Mouse (Mus musculus) embryonic facial prominence, embryonic 11.5 days (tissue): ENCODE data around the gene Zfp740. TPM values are rescaled to one million over a fixed set of nuclear protein-coding genes. Genes with fewer than 3 reads are reported as not detected.

ENCODE experiments used
- ATAC-seq: fragments of 200-750 bp; cut with Nextera tagmentation; replicated peaks from 2 replicates; pipeline ENCODE4 v1.8.0; 2017; ENCODE audit warnings: low read depth; ENCODE audit not compliant: insufficient number of reproducible peaks, low FRiP score, low TSS enrichment
- DNase-seq: peaks from one replicate; pipeline ENCODE4 v3.0.0-alpha.2; 2015; ENCODE audit warnings: low spot score
- H3K27ac ChIP-seq: fragments of 300-500 bp; sonication (generic); replicated peaks from 2 replicates; pipeline ENCODE4 v1.5.1; 2014; ENCODE audit warnings: mild to moderate bottlenecking, low read depth, low read length, control low read depth
- H3K27me3 ChIP-seq: fragments of 300-500 bp; sonication (generic); 2 replicates; pipeline ENCODE4 v1.6.1; 2014; ENCODE audit warnings: mild to moderate bottlenecking, low read length, moderate library complexity, mixed read lengths; ENCODE audit not compliant: control insufficient read depth, insufficient read depth
- H3K36me3 ChIP-seq: fragments of 300-500 bp; sonication (generic); replicated peaks from 2 replicates; pipeline ENCODE4 v1.6.1; 2014; ENCODE audit warnings: low read depth, mild to moderate bottlenecking, low read length, moderate library complexity, mixed read lengths; ENCODE audit not compliant: control insufficient read depth, insufficient read depth
- H3K4me1 ChIP-seq: fragments of 300-500 bp; sonication (generic); 2 replicates; pipeline ENCODE4 v1.6.1; 2014; ENCODE audit warnings: low read length, mixed read lengths; ENCODE audit not compliant: control insufficient read depth, insufficient read depth
- H3K4me2 ChIP-seq: fragments of 300-500 bp; sonication (generic); 2 replicates; pipeline ENCODE4 v1.6.1; 2014; ENCODE audit warnings: low read depth, mild to moderate bottlenecking, control low read depth, low read length, moderate library complexity
- H3K4me3 ChIP-seq: fragments of 300-500 bp; sonication (generic); 2 replicates; pipeline ENCODE4 v1.5.1; 2014; ENCODE audit warnings: low read depth, low read length, control low read depth
- H3K9ac ChIP-seq: fragments of 300-500 bp; sonication (generic); replicated peaks from 2 replicates; pipeline ENCODE4 v1.6.1; 2014; ENCODE audit warnings: mild to moderate bottlenecking, control low read depth, low read length
- H3K9me3 ChIP-seq: fragments of 300-500 bp; sonication (generic); replicated peaks from 2 replicates; pipeline ENCODE4 v1.6.1; 2016; ENCODE audit warnings: mild to moderate bottlenecking, low read length, inconsistent platforms, mixed read lengths; ENCODE audit not compliant: control insufficient read depth
- WGBS: fragments of 180-500 bp; shearing (Covaris S2); extraction: QIAGEN DNeasy Blood & Tissue Kit; methylation state at CpG from one replicate; pipeline ENCODE4 v1.1.7; 2014; 5-methylcytosine and 5-hydroxymethylcytosine counted together
- polyA plus RNA-seq: library from polyadenylated mRNA; unstranded; fragments of >200 nt; fragmentation: Nextera tagmentation; extraction: Ambion mirVana; gene quantifications from 2 replicates; pipeline ENCODE4 v1.2.1, GENCODE M21; 2014

The Zfp740 gene
- polyA plus RNA-seq, 1 experiment from 2014 or later: 68.1 TPM

DNA sequence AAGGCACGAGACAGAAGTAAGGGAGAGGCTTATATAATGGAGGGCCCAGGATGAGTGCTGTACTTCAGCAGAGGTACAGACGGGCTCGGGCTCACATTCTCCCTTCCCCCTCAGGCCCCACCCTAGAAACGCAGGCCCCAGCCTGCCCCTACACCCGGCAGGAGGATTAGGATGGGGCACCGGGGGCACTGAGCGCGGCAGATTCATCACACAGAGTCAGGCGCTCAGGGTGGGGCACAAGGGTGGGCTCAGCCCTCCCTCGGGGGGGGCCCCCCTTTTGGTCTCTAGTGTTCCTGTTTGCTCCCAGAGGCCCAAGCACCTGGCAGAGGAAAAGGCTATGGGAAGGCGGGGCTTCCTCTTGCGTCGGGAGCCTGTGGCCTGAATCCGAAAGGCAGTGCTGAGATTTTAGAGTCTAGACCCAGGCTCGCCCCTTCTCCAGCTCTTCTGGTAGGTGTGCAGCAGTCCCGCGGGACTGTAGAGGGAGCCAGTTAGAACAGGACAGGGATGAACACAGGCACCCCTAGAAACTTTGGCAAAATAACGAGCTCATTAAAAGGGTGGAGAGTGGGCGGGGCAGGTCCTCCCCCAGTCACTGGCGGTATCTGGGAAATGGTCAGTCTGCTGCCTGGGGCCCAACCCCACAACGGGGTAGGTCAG is 32.5 kb downstream of the Zfp740 start:
- H3K27me3 ChIP-seq: no peaks in the 10 kb centered on the region
- no peak overlapping the region; the same call in 1 of the 2 replicates for H3K9ac ChIP-seq
- peak; percentile 25 for ATAC-seq
- 38% methylated on average over 21 of the region's 21 CpGs for WGBS
- H3K36me3 ChIP-seq: peaks cover 3% of the 10 kb centered on the region
- H3K4me2 ChIP-seq: no peak overlapping the region
- no peaks in the 10 kb centered on the region for H3K9me3 ChIP-seq
- H3K4me1 ChIP-seq: no peaks in the 10 kb centered on the region
- peak; percentile 51 for DNase-seq
- H3K4me3 ChIP-seq: no peak overlapping the region
- H3K27ac ChIP-seq: no peak overlapping the region

- no peak for ATAC-seq
- H3K9me3 ChIP-seq: no peaks in the 10 kb centered on the region
- H3K4me1 ChIP-seq: peaks cover 10% of the 10 kb centered on the region
- H3K27me3 ChIP-seq: no peaks in the 10 kb centered on the region
- WGBS: 89% methylated on average over 14 of the region's 14 CpGs
- no peak overlapping the region for H3K27ac ChIP-seq
- no peak overlapping the region for H3K4me2 ChIP-seq
- H3K9ac ChIP-seq: no peak overlapping the region
- peaks cover 3% of the 10 kb centered on the region for H3K36me3 ChIP-seq
- DNase-seq: no peak
- no peak overlapping the region for H3K4me3 ChIP-seq
These were observed 35.7 kb downstream of the Zfp740 start for GRCm38 (mm10) chr15:102238543-102239259.

- ATAC-seq: no peak; the same call in 1 of the 2 replicates
- peak; percentile 82 for DNase-seq
- Histone ChIP-seq H3K4me3 (no peak overlapping the region), H3K4me1 (peaks cover 15% of the 10 kb centered on the region), H3K9ac (no peak overlapping the region), H3K27me3 (no peaks in the 10 kb centered on the region), H3K27ac (no peak overlapping the region), H3K36me3 (peaks cover 3% of the 10 kb centered on the region), H3K9me3 (no peaks in the 10 kb centered on the region), H3K4me2 (no peak overlapping the region)
- WGBS: 11% methylated on average over 9 of the region's 9 CpGs
These were observed 36.2 kb downstream of the Zfp740 start for GRCm38 (mm10) chr15:102239260-102239590.

DNA sequence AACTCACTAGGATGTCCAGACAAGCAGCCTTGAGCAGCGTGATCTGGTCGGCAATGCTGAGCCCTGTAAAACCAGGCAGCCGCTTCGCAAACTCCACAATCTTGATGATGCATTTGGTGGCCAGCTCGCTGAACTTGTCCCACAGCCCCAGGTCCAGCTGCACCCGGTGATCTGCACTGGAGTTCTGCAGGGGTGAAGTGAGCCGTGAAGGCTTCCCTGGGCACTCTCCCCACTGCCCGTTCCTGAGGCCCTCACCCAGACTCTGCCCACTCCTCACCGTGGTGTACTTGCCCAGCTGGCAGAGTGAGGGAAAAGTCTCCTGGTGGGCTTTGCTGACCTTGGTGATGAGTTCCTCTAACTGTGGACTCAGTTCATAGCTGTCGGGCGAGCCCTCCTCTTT is 36.8 kb downstream of the Zfp740 start:
- H3K27me3 ChIP-seq: no peaks in the 10 kb centered on the region
- no peak overlapping the region for H3K4me3 ChIP-seq
- no peak overlapping the region for H3K9ac ChIP-seq
- DNase-seq: no peak
- no peak overlapping the region for H3K27ac ChIP-seq
- no peak overlapping the region for H3K4me2 ChIP-seq
- WGBS: 77% methylated on average over 11 of the region's 11 CpGs
- H3K9me3 ChIP-seq: no peaks in the 10 kb centered on the region
- peaks cover 3% of the 10 kb centered on the region for H3K36me3 ChIP-seq
- H3K4me1 ChIP-seq: peaks cover 17% of the 10 kb centered on the region
- no peak for ATAC-seq

DNA sequence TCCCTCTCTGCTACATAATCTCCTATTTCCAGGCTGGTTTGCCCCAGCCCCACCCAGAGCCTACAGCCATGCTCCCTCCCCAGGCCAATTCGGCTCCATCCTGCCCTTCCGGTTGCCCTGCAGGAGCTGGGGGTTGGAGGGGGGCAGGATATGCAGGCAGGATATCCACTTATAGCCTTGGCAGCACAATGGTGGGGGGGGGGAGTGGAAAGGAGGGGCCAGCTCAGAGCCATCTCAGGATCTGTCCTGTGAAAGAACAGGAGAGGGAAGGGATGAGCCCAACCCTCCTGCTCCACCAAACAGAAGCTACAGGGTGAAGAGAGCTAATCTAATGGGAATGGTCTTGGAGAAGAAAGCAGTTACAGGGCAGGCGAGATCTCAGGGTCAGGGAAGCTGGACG is 37.6 kb downstream of the Zfp740 start:
- 65% methylated on average over 4 of the region's 4 CpGs for WGBS
- no peaks in the 10 kb centered on the region for H3K27me3 ChIP-seq
- ATAC-seq: no peak
- DNase-seq: no peak
- H3K9ac ChIP-seq: no peak overlapping the region
- H3K4me2 ChIP-seq: no peak overlapping the region
- H3K9me3 ChIP-seq: no peaks in the 10 kb centered on the region
- no peak overlapping the region for H3K27ac ChIP-seq
- peaks cover 3% of the 10 kb centered on the region for H3K36me3 ChIP-seq
- peaks cover 17% of the 10 kb centered on the region for H3K4me1 ChIP-seq
- H3K4me3 ChIP-seq: no peak overlapping the region

DNA sequence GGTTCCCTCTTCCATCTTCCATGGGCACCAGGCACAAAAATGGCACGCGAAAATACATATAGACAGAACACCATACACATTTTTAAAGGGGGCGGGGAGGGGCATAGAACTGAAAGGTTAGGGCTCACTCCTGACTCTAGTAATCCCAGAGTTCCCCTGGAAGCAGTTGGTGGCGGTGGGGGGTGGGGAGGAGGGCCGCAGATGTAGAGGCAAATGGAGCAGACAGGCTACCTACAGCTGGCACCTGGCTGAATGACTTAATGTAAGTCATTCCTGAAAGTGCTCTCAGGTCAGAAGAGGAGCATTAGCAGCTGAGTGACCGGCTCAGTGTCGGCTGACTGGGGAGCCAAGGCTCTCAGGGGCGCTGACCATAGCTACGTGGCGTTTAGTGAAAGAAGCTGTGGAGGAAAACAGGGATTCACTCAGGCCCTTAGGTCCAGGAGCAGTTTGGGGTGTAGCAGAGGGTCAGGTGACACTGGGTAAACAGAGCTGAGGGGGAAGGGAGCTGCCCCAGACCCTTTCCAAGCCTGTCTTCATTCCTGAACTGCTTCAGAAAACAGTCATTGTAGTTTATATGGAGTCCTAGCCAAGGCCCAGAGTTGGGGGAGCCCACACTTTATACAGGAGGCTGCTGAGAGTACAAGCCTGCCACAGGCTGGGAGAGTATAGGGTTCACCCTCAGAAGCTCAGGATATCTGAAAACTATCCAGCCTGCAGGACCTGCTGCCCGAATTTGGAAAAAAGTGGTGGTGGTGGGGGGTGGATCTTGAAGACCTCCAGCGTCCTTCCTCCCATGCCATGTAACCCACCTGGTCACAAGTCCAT is 39.6 kb downstream of the Zfp740 start:
- Histone ChIP-seq H3K4me2 (peak overlapping the region; percentile 96), H3K9me3 (no peaks in the 10 kb centered on the region), H3K27ac (peak overlapping the region; percentile 99; the same call in 1 of the 2 replicates), H3K27me3 (no peaks in the 10 kb centered on the region), H3K36me3 (peaks cover 3% of the 10 kb centered on the region), H3K4me1 (peaks cover 21% of the 10 kb centered on the region), H3K9ac (no peak overlapping the region; the same call in 1 of the 2 replicates), H3K4me3 (peak overlapping the region; percentile 63; the same call in 1 of the 2 replicates)
- 29% methylated on average over 12 of the region's 12 CpGs for WGBS
- DNase-seq: no peak
- ATAC-seq: no peak

- Histone ChIP-seq H3K27ac (peak overlapping the region; percentile 99), H3K9me3 (no peaks in the 10 kb centered on the region), H3K9ac (peak overlapping the region; percentile 74), H3K36me3 (peaks cover 3% of the 10 kb centered on the region), H3K4me2 (peak overlapping the region; percentile 96), H3K4me3 (peak overlapping the region; percentile 63), H3K4me1 (peaks cover 21% of the 10 kb centered on the region), H3K27me3 (no peaks in the 10 kb centered on the region)
- DNase-seq (peak; percentile 74), ATAC-seq (no peak)
- WGBS: 6% methylated on average over 22 of the region's 22 CpGs
These were observed 40.5 kb downstream of the Zfp740 start for GRCm38 (mm10) chr15:102243229-102244190.
